Mouse (Mus musculus): ENCODE results near the gene Cnot10. TPM values are rescaled to one million over a fixed set of nuclear protein-coding genes. Genes with fewer than 3 reads are reported as not detected.
"Not testable (repeated sequence)": the region's sequence is repeated elsewhere in the genome, so short reads cannot be mapped to it uniquely, and the experiment has no call there.

Cnot10 gene
- polyA plus RNA-seq, 1 experiment = 32.7 TPM

- no peak overlapping the region for H3ac ChIP-seq (ENCODE audit: control insufficient read depth, insufficient read length, low read depth)
- H3K79me3 ChIP-seq (ENCODE audit: low read depth) = no peaks in the 10 kb centered on the region
- H3K36me3 ChIP-seq (ENCODE audit: control insufficient read depth, insufficient read depth) = no peaks in the 10 kb centered on the region
- no peaks in the 10 kb centered on the region for H3K79me2 ChIP-seq (ENCODE audit: control insufficient read depth, insufficient read depth)
- TF ChIP-seq MYOG (IDR thresholded peaks at IDR 0.05; ENCODE audit: control insufficient read depth, extremely low read depth, insufficient read length) (no peak), CEBPB (IDR thresholded peaks at IDR 0.05; ENCODE audit: low read depth) (no peak), FOSL1 (IDR thresholded peaks at IDR 0.05; ENCODE audit: insufficient read depth, low read length, poor library complexity, severe bottlenecking) (no peak)
- H3K27me3 ChIP-seq (ENCODE audit: control insufficient read depth, insufficient read depth, insufficient read length) = no peaks in the 10 kb centered on the region
- no peak overlapping the region for H3K4me3 ChIP-seq (ENCODE audit: insufficient read depth, poor library complexity, severe bottlenecking)
These were observed 9.4 kb upstream of the Cnot10 start for GRCm38 (mm10) chr9:114649371-114649770.

DNA sequence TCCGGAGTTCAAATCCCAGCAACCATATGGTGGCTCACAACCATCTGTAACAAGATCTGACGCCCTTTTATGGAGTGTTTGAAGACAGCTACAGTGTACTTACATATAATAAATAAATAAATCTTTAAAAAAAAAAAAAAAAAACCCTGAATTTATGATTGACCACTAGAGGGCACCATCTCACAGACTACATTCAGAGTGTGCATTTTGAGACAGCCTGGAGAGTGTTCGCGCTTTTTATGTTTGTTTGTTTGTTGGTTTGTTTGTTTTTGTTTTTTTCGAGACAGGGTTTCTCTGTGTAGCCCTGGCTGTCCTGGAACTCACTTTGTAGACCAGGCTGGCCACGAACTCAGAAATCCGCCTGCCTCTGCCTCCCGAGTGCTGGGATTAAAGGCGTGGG is 8.5 kb upstream of the Cnot10 start:
- not testable (repeated sequence) for H3K27me3 ChIP-seq (ENCODE audit: control insufficient read depth, insufficient read depth, insufficient read length); H3K79me2 ChIP-seq (ENCODE audit: control insufficient read depth, insufficient read depth); H3K79me3 ChIP-seq (ENCODE audit: low read depth); H3ac ChIP-seq (ENCODE audit: control insufficient read depth, insufficient read length, low read depth); H3K36me3 ChIP-seq (ENCODE audit: control insufficient read depth, insufficient read depth); H3K4me3 ChIP-seq (ENCODE audit: insufficient read depth, poor library complexity, severe bottlenecking)

GRCm38 (mm10) chr9:114647506-114648432 is 7.8 kb upstream of the Cnot10 start:
- no peaks in the 10 kb centered on the region for H3K79me3 ChIP-seq (ENCODE audit: low read depth)
- no peak overlapping the region for H3K4me3 ChIP-seq (ENCODE audit: insufficient read depth, poor library complexity, severe bottlenecking)
- no peak overlapping the region for H3ac ChIP-seq (ENCODE audit: control insufficient read depth, insufficient read length, low read depth)
- TF ChIP-seq MYOG (IDR thresholded peaks at IDR 0.05; ENCODE audit: control insufficient read depth, extremely low read depth, insufficient read length) = no peak
- no peak for TF ChIP-seq FOSL1 (IDR thresholded peaks at IDR 0.05; ENCODE audit: insufficient read depth, low read length, poor library complexity, severe bottlenecking)
- no peak for TF ChIP-seq CEBPB (IDR thresholded peaks at IDR 0.05; ENCODE audit: low read depth)
- TF ChIP-seq USF1 (IDR thresholded peaks at IDR 0.05; ENCODE audit: low read depth) = no peak
- TF ChIP-seq MAX (IDR thresholded peaks at IDR 0.05) = no peak
- TF ChIP-seq MYOD1 (IDR thresholded peaks at IDR 0.05; ENCODE audit: control insufficient read depth, insufficient read length, low read depth) = no peak
- no peak for TF ChIP-seq CTCF (IDR thresholded peaks at IDR 0.05; ENCODE audit: control insufficient read depth, insufficient read depth, insufficient read length)
- H3K79me2 ChIP-seq (ENCODE audit: control insufficient read depth, insufficient read depth) = no peaks in the 10 kb centered on the region
- no peaks in the 10 kb centered on the region for H3K27me3 ChIP-seq (ENCODE audit: control insufficient read depth, insufficient read depth, insufficient read length)
- H3K36me3 ChIP-seq (ENCODE audit: control insufficient read depth, insufficient read depth) = no peaks in the 10 kb centered on the region

DNA sequence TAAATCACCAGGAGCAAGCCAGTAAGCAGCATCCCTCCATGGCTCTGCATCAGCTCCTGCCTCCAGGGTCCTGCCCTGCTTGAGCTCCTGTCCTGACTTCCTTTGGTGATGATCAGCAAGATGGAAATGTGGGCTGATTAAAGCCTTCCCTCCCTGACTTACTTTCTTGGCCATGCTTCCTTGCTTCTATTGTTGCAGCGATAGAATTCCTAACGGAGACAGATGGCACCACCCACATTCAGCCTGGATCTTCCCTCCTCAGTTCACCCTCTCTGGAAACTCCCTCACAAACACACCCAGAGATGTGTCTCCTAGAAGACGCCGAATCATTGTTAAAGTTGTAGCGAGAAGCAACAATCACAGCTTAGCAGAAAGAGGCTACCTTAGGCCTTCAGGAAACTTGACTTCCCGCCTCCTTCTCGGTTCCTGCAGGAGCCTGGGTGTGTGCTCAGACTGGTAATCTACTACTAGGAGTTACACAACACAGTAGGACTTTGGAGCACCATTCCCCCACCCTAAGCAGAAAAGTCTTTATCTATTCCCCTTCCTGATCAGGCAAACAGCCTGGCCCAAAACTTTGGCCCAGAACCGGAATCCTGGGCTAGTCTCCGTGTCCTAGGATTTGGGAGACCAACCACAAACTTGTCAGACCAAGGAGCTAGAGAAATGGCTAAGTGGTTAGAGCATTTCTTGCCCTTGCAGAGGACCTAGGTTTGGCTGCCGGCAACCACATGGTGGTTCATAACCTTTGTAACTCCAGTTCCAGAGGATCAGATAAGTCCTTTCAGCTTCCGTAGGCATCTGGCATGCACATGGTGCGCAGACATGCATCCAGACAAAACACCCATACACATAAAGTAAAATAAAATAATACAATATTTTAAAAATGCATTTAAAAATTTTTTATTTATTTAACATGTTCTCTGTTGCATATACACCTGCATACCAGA is 6.8 kb upstream of the Cnot10 start:
- H3K36me3 ChIP-seq (ENCODE audit: control insufficient read depth, insufficient read depth) = no peaks in the 10 kb centered on the region

GRCm38 (mm10) chr9:114639186-114639748 is 717 bp downstream of the Cnot10 start:
- H3K4me3 ChIP-seq (ENCODE audit: insufficient read depth, poor library complexity, severe bottlenecking) = peak overlapping the region; percentile 74
- TF ChIP-seq USF1 (IDR thresholded peaks at IDR 0.05; ENCODE audit: low read depth) = no peak
- no peak for TF ChIP-seq CEBPB (IDR thresholded peaks at IDR 0.05; ENCODE audit: low read depth)
- no peak for TF ChIP-seq MYOG (IDR thresholded peaks at IDR 0.05; ENCODE audit: control insufficient read depth, extremely low read depth, insufficient read length)
- TF ChIP-seq FOSL1 (IDR thresholded peaks at IDR 0.05; ENCODE audit: insufficient read depth, low read length, poor library complexity, severe bottlenecking) = no peak
- no peak for TF ChIP-seq CTCF (IDR thresholded peaks at IDR 0.05; ENCODE audit: control insufficient read depth, insufficient read depth, insufficient read length)
- TF ChIP-seq MAX (IDR thresholded peaks at IDR 0.05) = no peak
- TF ChIP-seq MYOD1 (IDR thresholded peaks at IDR 0.05; ENCODE audit: control insufficient read depth, insufficient read length, low read depth) = no peak

More for the DNA sequence above, 6.8 kb upstream of the Cnot10 start:
- H3K27me3 ChIP-seq (ENCODE audit: control insufficient read depth, insufficient read depth, insufficient read length) = no peaks in the 10 kb centered on the region
- H3K79me3 ChIP-seq (ENCODE audit: low read depth) = no peaks in the 10 kb centered on the region
- no peak overlapping the region for H3K4me3 ChIP-seq (ENCODE audit: insufficient read depth, poor library complexity, severe bottlenecking)
- TF ChIP-seq MYOG (IDR thresholded peaks at IDR 0.05; ENCODE audit: control insufficient read depth, extremely low read depth, insufficient read length) = no peak
- no peak for TF ChIP-seq CTCF (IDR thresholded peaks at IDR 0.05; ENCODE audit: control insufficient read depth, insufficient read depth, insufficient read length)
- no peak for TF ChIP-seq MAX (IDR thresholded peaks at IDR 0.05)
- no peak for TF ChIP-seq MYOD1 (IDR thresholded peaks at IDR 0.05; ENCODE audit: control insufficient read depth, insufficient read length, low read depth)
- TF ChIP-seq CEBPB (IDR thresholded peaks at IDR 0.05; ENCODE audit: low read depth) = no peak
- TF ChIP-seq FOSL1 (IDR thresholded peaks at IDR 0.05; ENCODE audit: insufficient read depth, low read length, poor library complexity, severe bottlenecking) = no peak
- TF ChIP-seq USF1 (IDR thresholded peaks at IDR 0.05; ENCODE audit: low read depth) = no peak
- H3ac ChIP-seq (ENCODE audit: control insufficient read depth, insufficient read length, low read depth) = no peak overlapping the region
- no peaks in the 10 kb centered on the region for H3K79me2 ChIP-seq (ENCODE audit: control insufficient read depth, insufficient read depth)

More at GRCm38 (mm10) chr9:114639186-114639748, 717 bp downstream of the Cnot10 start:
- Histone ChIP-seq H3ac (ENCODE audit: control insufficient read depth, insufficient read length, low read depth) (peak overlapping the region; percentile 70), H3K79me2 (ENCODE audit: control insufficient read depth, insufficient read depth) (peaks cover 56% of the 10 kb centered on the region), H3K79me3 (ENCODE audit: low read depth) (peaks cover 45% of the 10 kb centered on the region), H3K27me3 (ENCODE audit: control insufficient read depth, insufficient read depth, insufficient read length) (no peaks in the 10 kb centered on the region), H3K36me3 (ENCODE audit: control insufficient read depth, insufficient read depth) (no peaks in the 10 kb centered on the region)

Data from C2C12 (cell line).